ENCODE assay signal across 8 mouse cellular contexts in genomic region chr14:118854371-118855114, GRCm38 (mm10).
DNase-seq lines count a peak whose midpoint lies in the region; ATAC-seq lines count a peak whose summit lies in the region.

No protein-coding gene starts in this region.

- peak overlapping the region; percentile 47 for H3K9ac ChIP-seq in forebrain, embryonic 15.5 days (replicated peaks)

- 1% methylated on average over 47 of the region's 48 CpGs for WGBS in forebrain, embryonic 15.5 days
- 1% methylated on average over 48 of the region's 48 CpGs for WGBS in hindbrain, embryonic 10.5 days

- H3K36me3 ChIP-seq in forebrain, embryonic 15.5 days = no peaks in the 10 kb centered on the region
- no peaks in the 10 kb centered on the region for H3K36me3 ChIP-seq in hindbrain, embryonic 10.5 days

- H3K4me1 ChIP-seq in forebrain, embryonic 15.5 days = peaks cover 18% of the 10 kb centered on the region
- H3K4me1 ChIP-seq in hindbrain, embryonic 10.5 days (replicated peaks) = peaks cover 20% of the 10 kb centered on the region

- no peaks in the 10 kb centered on the region for H3K9me3 ChIP-seq in forebrain, embryonic 15.5 days
- H3K9me3 ChIP-seq in hindbrain, embryonic 10.5 days = no peaks in the 10 kb centered on the region

- H3K4me2 ChIP-seq in forebrain, embryonic 15.5 days (replicated peaks) = peak overlapping the region; percentile 94

- peaks cover 20% of the 10 kb centered on the region for H3K27me3 ChIP-seq in forebrain, embryonic 15.5 days
- peaks cover 55% of the 10 kb centered on the region for H3K27me3 ChIP-seq in hindbrain, embryonic 10.5 days (ENCODE audit: insufficient read depth, poor library complexity, severe bottlenecking)

- H3K27ac ChIP-seq in forebrain, embryonic 15.5 days (replicated peaks) = no peak overlapping the region
- peak overlapping the region; percentile 70 for H3K27ac ChIP-seq in hindbrain, embryonic 10.5 days

- DNase-seq in CD8-positive naive resting alpha-beta T cell, adult 2 months (ENCODE audit: low read depth in 2 of 2, low spot score in 2 of 2) = peak; percentile 35 to 36
- peak; percentile 78 for DNase-seq in adrenal gland, postnatal 14 days
- peak; percentile 77 for DNase-seq in hindbrain, embryonic 10.5 days (ENCODE audit: low spot score)
- DNase-seq in left cerebral cortex, postnatal 4 days = peak; percentile 53
- peak; percentile 55 for DNase-seq in right cerebral cortex, postnatal 25 days
- DNase-seq in urinary bladder, postnatal 4 days (ENCODE audit: low spot score in 2 of 2) = peak; percentile 31 to 62

- peak; percentile 71 for ATAC-seq in forebrain, embryonic 15.5 days (replicated peaks)
- ATAC-seq in megakaryocyte-erythroid progenitor cell, adult 5-6 weeks (replicated peaks; ENCODE audit: low FRiP score, low TSS enrichment, poor library complexity, severe bottlenecking) = peak; percentile 38

- H3K4me3 ChIP-seq in forebrain, embryonic 15.5 days = peak overlapping the region; percentile 50
- peak overlapping the region; percentile 70 for H3K4me3 ChIP-seq in hindbrain, embryonic 10.5 days

- intact Hi-C loops in left cerebral cortex, postnatal 4 days (cut with DNase I) = no loop called here
